Mouse (Mus musculus) CD4-positive, CD25-positive, alpha-beta regulatory T cell, adult 2 months (primary cell): ENCODE measurements around the gene Olfr541.
"Not testable (repeated sequence)": the region's sequence is repeated elsewhere in the genome, so short reads cannot be mapped to it uniquely, and the experiment has no call there.

Experiments used
- DNase-seq: peaks from one replicate; pipeline ENCODE4 v3.0.0-alpha.2; 2012; ENCODE audit warnings: low read depth, low spot score

Gene Olfr541

DNA sequence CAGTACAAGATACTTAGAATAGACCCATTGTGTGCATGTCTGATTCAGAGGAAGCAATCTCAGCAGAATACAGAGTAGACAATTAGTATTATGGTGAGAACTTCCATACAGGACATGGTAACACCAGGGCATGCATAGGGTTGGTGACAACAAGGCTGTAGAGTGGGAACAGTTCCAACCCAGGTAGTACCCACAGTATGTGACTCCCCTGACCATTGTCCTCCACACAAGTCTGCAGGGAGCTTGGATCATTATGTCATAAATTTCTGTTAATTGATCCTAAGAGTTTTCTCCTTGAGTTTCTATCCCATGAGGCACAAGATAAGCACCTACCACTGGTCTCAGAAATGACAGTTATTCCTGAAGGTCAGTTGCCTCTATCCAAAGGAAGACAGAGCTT is at the start of gene Olfr541:
TSS of gene Olfr541 (plus strand) at position 301 of the 400 bp plus-strand sequence.
- no peak for DNase-seq

- DNase-seq: no peak
Measured at GRCm38 (mm10) chr7:140659630-140660029, 37.4 kb upstream of the Olfr541 start, which contains the start of gene Olfr539. TSS of gene Olfr539 (plus strand) at chr7:140659930.

GRCm38 (mm10) chr7:140670693-140671092 is 26.4 kb upstream of the Olfr541 start:
- DNase-seq: not testable (repeated sequence)

- no peak for DNase-seq
Measured at GRCm38 (mm10) chr7:140675863-140676262, 21.2 kb upstream of the Olfr541 start.

DNA sequence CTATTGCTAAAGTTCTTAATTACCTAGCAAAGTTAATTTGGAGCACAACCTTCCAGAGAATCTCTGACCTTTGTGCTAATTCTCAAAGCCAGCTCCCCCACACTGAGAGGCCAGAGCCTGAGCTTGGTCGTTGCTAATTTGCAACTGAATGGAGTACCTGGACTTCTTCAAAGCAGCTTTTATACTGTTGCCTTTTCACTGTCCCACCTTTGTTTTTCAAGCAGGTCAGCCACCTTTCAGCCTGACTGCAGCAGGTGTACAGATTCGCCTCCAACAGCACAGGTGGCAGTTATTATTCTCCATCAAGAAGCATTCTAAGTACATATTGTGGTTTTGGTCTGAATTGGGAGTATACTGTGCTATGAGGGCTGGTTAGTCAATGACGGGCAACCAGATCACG is 17.5 kb upstream of the Olfr541 start:
- not testable (repeated sequence) for DNase-seq

GRCm38 (mm10) chr7:140681651-140682050 is 15.4 kb upstream of the Olfr541 start, which contains the start of gene Olfr45:
TSS of gene Olfr45 (plus strand) at chr7:140681951.
- DNase-seq: no peak

- no peak for DNase-seq
Measured at GRCm38 (mm10) chr7:140706348-140706747, 9.3 kb downstream of the Olfr541 start.

DNA sequence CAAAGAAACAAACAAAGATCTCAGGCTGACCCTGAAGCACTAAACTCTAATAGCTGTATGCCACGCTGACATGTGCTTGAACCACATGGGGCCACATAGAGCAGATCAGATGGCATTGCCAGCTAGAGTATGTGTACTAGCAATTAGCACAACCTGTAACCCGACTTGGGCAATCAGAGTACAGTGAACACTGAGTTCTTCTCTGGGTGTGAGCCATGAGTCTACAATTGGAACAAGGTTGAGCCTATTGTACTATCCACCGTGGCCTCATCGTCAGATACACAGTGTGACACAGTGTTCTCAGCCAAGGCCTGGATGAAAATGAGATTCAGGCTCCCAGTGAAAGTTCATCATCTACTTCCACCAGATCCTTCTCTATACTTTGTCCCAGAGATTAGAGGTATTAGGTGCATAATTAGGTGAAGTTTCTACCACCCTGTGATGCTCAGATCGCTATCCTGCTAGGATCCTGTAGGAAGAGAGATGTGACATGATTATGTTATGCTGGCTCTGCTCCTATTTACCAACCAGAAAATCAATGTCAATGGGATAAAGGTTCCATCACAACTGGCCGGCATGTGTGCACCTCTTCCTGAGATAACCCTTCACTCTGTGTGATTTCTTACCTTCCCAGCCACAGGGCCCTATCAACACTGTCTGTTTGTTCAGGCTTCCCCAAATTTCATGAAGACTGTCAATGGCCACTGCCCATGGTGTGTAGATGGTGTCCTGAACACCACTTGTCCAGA is 10.6 kb downstream of the Olfr541 start:
- DNase-seq: no peak

DNA sequence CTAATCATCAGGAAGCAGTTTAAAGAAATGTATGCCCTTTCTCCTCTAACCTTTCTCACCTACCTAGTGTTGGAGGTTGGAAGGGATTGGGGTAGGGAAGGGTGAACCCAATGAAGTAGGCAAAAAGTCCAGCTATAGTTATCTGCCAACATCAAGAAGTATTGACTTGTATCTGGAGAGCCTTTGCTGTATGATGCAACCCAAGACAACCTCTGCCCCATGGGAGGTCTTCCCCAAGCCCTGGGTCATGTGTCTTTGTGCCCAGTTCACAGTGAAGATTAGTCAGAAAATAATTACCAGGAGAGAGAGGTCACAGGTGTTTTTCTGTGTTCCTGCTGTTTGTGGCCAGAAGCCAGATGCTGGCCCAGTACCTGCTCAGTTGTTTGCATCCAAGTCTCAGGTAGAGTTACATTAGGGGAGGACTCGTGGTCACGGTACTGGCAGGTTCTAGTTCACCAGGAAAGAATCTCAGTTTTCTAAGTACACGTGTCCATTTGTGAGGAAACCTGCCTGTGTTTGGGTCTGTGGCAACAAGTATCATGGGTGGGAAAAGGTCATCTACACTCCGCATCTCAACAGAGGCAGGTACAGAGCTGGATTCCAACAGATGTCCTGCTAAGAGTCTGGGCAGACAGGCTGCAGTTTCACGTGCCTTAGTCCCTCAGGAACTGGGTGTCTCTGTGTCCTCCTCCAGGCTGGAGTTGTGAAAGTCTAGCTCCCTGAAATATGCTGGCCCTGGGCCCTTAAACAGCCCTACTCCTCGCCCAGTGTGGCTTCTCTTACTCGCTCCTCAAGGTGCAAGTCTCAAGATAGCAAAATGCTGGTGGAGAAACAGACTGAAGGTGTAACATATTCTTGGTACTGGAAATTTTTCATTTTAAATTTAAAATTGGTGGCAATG is 20.3 kb downstream of the Olfr541 start:
- DNase-seq: no peak

DNA sequence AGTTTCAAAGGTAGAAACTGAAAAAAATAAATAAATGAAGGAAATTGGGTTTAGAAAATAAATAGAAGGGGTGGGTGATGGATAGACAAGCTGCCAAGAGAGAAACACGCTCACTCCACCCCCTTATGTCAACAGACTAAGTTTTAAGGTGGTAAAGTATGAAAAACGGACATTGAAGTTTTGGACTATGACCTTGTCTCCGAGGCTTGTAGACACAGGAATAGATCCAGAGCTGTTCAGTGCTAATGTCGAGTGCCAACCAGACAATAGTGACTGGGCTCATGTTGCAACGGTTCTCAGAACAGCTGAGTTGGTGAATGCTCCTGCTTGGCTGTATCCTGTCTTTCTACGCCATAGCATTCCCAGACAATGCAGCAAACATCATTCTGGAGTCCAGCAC is 24.0 kb downstream of the Olfr541 start:
- no peak for DNase-seq

DNA sequence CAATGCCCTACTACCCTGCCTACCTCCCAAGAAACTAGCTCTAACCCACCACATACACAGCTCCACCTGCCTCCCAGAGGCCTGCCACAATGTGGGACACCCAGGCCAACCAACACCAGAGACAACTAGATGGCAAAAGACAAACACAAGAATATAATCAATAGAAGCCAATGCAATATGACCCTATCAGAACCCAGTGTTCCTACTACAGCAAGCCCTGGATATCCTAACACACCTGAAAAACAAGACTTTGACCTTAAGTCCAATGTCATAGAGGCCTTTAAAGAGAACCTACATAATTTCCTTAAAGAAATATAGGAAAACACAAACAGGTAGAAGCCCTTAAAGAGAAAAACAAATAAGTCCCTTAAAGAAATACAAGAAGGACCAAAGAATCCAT is 28.5 kb downstream of the Olfr541 start:
- no peak for DNase-seq

- no peak for DNase-seq
Measured at GRCm38 (mm10) chr7:140733162-140733561, 36.1 kb downstream of the Olfr541 start.

DNA sequence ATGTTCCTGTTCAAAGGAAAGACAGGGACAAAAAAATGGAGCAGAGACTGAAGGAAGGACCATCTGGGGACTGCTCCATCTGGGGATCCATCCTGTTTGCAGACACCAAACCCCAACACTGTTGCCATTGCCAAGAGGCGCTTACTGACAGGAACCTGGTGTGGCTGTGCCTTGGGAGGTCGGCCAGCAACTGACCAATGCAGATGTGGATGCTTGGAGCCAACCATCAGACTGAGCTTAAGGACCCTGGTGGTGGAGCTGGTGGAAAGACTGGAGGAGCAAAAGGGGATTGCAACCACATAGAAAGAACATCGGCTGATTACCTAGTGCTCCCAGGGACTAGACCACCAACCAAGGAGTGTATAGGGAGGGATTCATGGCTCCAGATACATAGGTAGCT is 50.3 kb downstream of the Olfr541 start:
- DNase-seq: no peak

DNA sequence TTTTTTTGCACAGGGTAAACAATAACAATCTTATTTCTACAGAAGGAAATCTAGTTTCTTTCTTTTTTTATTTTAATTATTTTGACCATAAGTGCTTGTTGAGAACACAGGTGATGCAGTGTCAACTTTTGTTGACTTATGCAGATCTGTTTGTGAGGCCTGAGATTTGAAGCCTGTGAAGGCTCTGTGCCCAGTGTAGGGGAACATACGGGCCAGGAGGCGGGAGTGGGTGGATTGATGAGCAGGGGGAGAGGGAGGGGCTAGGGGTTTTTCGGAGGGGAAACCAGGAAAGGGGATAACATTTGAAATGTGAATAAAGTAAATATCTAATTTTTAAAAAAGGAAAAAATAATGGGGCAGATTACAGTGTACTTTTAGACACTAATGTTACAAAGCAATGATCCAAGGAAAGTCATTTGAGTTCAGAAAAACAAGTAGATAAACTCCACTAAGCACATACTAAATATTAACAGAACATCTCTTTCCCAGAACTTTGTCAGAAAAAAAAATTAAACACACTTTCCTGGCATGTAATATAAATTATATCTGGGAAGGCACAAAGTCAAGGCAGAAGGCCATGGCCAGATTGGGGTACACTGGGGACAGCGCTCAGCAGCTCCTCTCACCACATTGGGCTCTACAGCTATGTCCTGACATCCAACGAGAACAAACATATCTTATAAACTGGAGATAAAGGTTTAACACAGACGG is 51.2 kb downstream of the Olfr541 start:
- no peak for DNase-seq

DNA sequence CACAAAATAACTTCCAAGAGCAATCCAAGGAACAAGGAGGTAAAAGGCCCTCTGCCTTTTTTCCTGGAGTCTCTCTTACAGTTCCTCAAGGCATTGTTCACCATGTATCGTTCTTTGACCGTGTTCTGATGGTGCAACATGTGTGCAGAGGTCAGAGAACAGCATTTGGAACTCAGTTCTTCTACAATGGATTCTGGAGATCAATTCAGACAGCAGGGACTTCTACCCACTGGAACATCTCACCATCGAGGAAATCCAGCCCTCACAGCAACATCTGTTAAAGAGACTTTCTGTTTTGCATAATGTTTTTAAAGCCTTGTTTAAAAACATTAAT is 51.7 kb downstream of the Olfr541 start:
- no peak for DNase-seq

DNA sequence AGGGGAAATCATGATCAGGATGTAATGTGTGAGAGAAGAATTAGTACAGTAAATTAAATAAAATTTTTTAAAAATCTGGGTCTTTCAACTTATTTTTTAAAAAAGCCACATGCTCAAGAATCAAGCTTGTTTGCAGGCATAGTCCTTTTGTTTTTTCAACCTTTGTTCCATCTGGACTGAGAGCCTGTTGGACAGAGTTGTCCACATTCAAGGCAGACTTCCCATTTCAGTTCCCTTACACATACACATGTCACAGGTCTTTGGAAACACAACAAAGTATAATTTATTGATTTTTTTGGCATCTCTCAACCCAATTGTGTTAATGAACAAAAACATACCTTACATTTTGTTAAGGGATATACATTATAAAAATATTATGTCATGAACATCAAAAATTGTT is 57.5 kb downstream of the Olfr541 start:
- no peak for DNase-seq
